Mouse (Mus musculus) frontal cortex, postnatal 14 days (tissue): ENCODE data around the gene Vmn1r124.
"Not testable (repeated sequence)": the region's sequence is repeated elsewhere in the genome, so short reads cannot be mapped to it uniquely, and the experiment has no call there.

ENCODE experiments used
- DNase-seq, 2 experiments: peaks; one replicate each; pipeline ENCODE4 v3.0.0; 2022; ENCODE audit warnings: low spot score in 2 of 2

Vmn1r124 gene

GRCm38 (mm10) chr7:21260517-21260916 is at the start of gene Vmn1r124:
Gene Vmn1r124, minus strand, starts transcription at chr7:21260617.
- not testable (repeated sequence) for DNase-seq

- not testable (repeated sequence) for DNase-seq
Observed at GRCm38 (mm10) chr7:21301367-21301766, 41.0 kb upstream of the Vmn1r124 start, which contains the start of gene Vmn1r126. Gene Vmn1r126, minus strand, starts transcription at chr7:21301467.

GRCm38 (mm10) chr7:21271879-21272278 is 11.5 kb upstream of the Vmn1r124 start, which contains the start of gene Vmn1r125:
Gene Vmn1r125, plus strand, starts transcription at chr7:21272179.
- DNase-seq = not testable (repeated sequence)
